Comparison of ENCODE assay signal across 8 mouse cellular contexts in the genomic region with DNA sequence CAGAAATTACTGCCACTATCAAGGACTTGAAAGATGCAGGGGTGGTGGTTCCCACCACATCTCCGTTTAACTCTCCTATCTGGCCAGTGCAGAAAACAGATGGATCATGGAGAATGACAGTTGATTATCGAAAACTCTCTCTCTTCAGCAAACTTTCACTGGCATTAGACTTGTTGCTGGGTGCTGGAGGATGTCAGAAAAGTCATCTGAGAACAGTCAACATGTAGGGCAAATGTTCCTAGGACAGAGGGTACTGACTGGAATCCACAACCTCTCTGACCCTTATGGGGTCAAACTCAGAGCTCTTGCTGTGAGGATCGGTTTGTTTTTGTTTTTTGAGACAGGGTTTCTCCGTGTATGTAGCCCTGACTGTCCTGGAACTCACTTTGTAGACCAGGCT. TPM values are rescaled to one million over a fixed set of nuclear protein-coding genes. Genes with fewer than 3 reads are reported as not detected.
DNase-seq lines count a peak whose midpoint lies in the region; ATAC-seq and TF ChIP-seq lines count a peak whose summit lies in the region.
"Not testable (repeated sequence)": the region's sequence is repeated elsewhere in the genome, so short reads cannot be mapped to it uniquely, and the experiment has no call there.

No protein-coding gene starts in this region.

- not testable (repeated sequence) for ATAC-seq in heart, embryonic 13.5 days (ENCODE audit: extremely low read depth, insufficient number of reproducible peaks, low FRiP score, low TSS enrichment); limb, embryonic 11.5 days (ENCODE audit: insufficient number of reproducible peaks, low FRiP score, low TSS enrichment, low read depth); lung, embryonic 14.5 days (ENCODE audit: insufficient read depth); midbrain, embryonic 16.5 days; stomach, embryonic 16.5 days (ENCODE audit: insufficient read depth, low FRiP score)

- DNase-seq in c-Kit-negative CD71-positive TER-119-positive erythroid progenitor cells, embryonic 14.5 days (ENCODE audit: low read depth, low spot score), result peak; percentile 44
- DNase-seq in forebrain, embryonic 10.5 days (ENCODE audit: extremely low spot score, low spot score); limb, embryonic 11.5 days (ENCODE audit: low spot score); lung, embryonic 14.5 days: not testable (repeated sequence)
- peak; percentile 26 for DNase-seq in induced T-regulatory cell, adult 2 months (ENCODE audit: low read depth)

- not testable (repeated sequence) for TF ChIP-seq CTCF in lung, embryonic 14.5 days (IDR thresholded peaks at IDR 0.05; ENCODE audit: low read depth)

- H3K4me2 ChIP-seq in heart, embryonic 13.5 days, result peak overlapping the region; percentile 75
- peak overlapping the region; percentile 67; the same call in 1 of the 2 replicates for H3K4me2 ChIP-seq in limb, embryonic 11.5 days (ENCODE audit: low read depth, severe bottlenecking)
- H3K4me2 ChIP-seq in lung, embryonic 14.5 days, result peak overlapping the region; percentile 81
- peak overlapping the region; percentile 72 for H3K4me2 ChIP-seq in midbrain, embryonic 16.5 days (ENCODE audit: low read length)
- H3K4me2 ChIP-seq in stomach, embryonic 16.5 days (ENCODE audit: low read depth, low read length), result 0 out of 2 replicates have a peak overlapping the region, but pooled peaks have one; percentile 66

- H3K27ac ChIP-seq in forebrain, embryonic 10.5 days, result peak overlapping the region; percentile 99
- H3K27ac ChIP-seq in heart, embryonic 13.5 days (replicated peaks), result peak overlapping the region; percentile 96
- not testable (repeated sequence) for H3K27ac ChIP-seq in limb, embryonic 11.5 days (replicated peaks; ENCODE audit: low read depth, low read length)
- peak overlapping the region; percentile 89 for H3K27ac ChIP-seq in lung, embryonic 14.5 days (ENCODE audit: low read depth)
- H3K27ac ChIP-seq in midbrain, embryonic 16.5 days (ENCODE audit: low read length), result peak overlapping the region; percentile 97
- H3K27ac ChIP-seq in stomach, embryonic 16.5 days (ENCODE audit: low read length), result peak overlapping the region; percentile 95

- not testable (repeated sequence) for H3K9me3 ChIP-seq in forebrain, embryonic 10.5 days; heart, embryonic 13.5 days; limb, embryonic 11.5 days (ENCODE audit: control insufficient read depth, low read length); lung, embryonic 14.5 days (ENCODE audit: low read depth, low read length); midbrain, embryonic 16.5 days (replicated peaks; ENCODE audit: control insufficient read depth, low read length, poor library complexity, severe bottlenecking); stomach, embryonic 16.5 days (replicated peaks; ENCODE audit: control insufficient read depth, low read length)

- peak overlapping the region; percentile 97 for H3K9ac ChIP-seq in heart, embryonic 13.5 days
- 0 out of 2 replicates have a peak overlapping the region, but pooled peaks have one; percentile 52 for H3K9ac ChIP-seq in limb, embryonic 11.5 days (ENCODE audit: low read length)
- H3K9ac ChIP-seq in lung, embryonic 14.5 days, result peak overlapping the region; percentile 96; the same call in 1 of the 2 replicates
- H3K9ac ChIP-seq in midbrain, embryonic 16.5 days (ENCODE audit: low read depth, low read length), result peak overlapping the region; percentile 100
- peak overlapping the region; percentile 81 for H3K9ac ChIP-seq in stomach, embryonic 16.5 days (ENCODE audit: low read length)

- H3K36me3 ChIP-seq in forebrain, embryonic 10.5 days (replicated peaks); heart, embryonic 13.5 days; limb, embryonic 11.5 days (ENCODE audit: control insufficient read depth, insufficient read depth, low read length); lung, embryonic 14.5 days (ENCODE audit: insufficient read depth); midbrain, embryonic 16.5 days (ENCODE audit: control insufficient read depth, insufficient read depth, low read length); stomach, embryonic 16.5 days (ENCODE audit: control insufficient read depth, insufficient read depth, low read length): not testable (repeated sequence)

- H3K4me1 ChIP-seq in forebrain, embryonic 10.5 days, result peaks cover 23% of the 10 kb centered on the region
- H3K4me1 ChIP-seq in heart, embryonic 13.5 days, result peaks cover 29% of the 10 kb centered on the region
- H3K4me1 ChIP-seq in limb, embryonic 11.5 days (ENCODE audit: control insufficient read depth, insufficient read depth, low read length), result not testable (repeated sequence)
- H3K4me1 ChIP-seq in lung, embryonic 14.5 days (ENCODE audit: insufficient read depth), result peaks cover 15% of the 10 kb centered on the region
- H3K4me1 ChIP-seq in midbrain, embryonic 16.5 days (ENCODE audit: control insufficient read depth, insufficient read depth, low read length), result peaks cover 19% of the 10 kb centered on the region
- peaks cover 18% of the 10 kb centered on the region for H3K4me1 ChIP-seq in stomach, embryonic 16.5 days (ENCODE audit: control insufficient read depth, insufficient read depth, low read length)

- WGBS in forebrain, embryonic 10.5 days, result 55% methylated on average over 4 of the region's 4 CpGs
- WGBS in heart, embryonic 13.5 days, result 38% methylated on average over 4 of the region's 4 CpGs
- WGBS in limb, embryonic 11.5 days, result 61% methylated on average over 4 of the region's 4 CpGs
- WGBS in lung, embryonic 14.5 days, result 34% methylated on average over 4 of the region's 4 CpGs
- 62% methylated on average over 4 of the region's 4 CpGs for WGBS in midbrain, embryonic 16.5 days
- 46% methylated on average over 4 of the region's 4 CpGs for WGBS in stomach, embryonic 16.5 days

- H3K4me3 ChIP-seq in forebrain, embryonic 10.5 days, result peak overlapping the region; percentile 77
- peak overlapping the region; percentile 94 for H3K4me3 ChIP-seq in heart, embryonic 13.5 days
- H3K4me3 ChIP-seq in limb, embryonic 11.5 days (ENCODE audit: low read depth, low read length), result peak overlapping the region; percentile 93; the same call in 1 of the 2 replicates
- peak overlapping the region; percentile 95 for H3K4me3 ChIP-seq in lung, embryonic 14.5 days (ENCODE audit: low read depth, low read length)
- not testable (repeated sequence) for H3K4me3 ChIP-seq in midbrain, embryonic 16.5 days (ENCODE audit: low read depth, low read length); stomach, embryonic 16.5 days (replicated peaks; ENCODE audit: low read length)

- H3K27me3 ChIP-seq in forebrain, embryonic 10.5 days (ENCODE audit: poor library complexity, severe bottlenecking); heart, embryonic 13.5 days (replicated peaks); limb, embryonic 11.5 days (ENCODE audit: control insufficient read depth, insufficient read depth, low read length); lung, embryonic 14.5 days (ENCODE audit: insufficient read depth, low read length); midbrain, embryonic 16.5 days (ENCODE audit: control insufficient read depth, insufficient read depth, low read depth, low read length); stomach, embryonic 16.5 days (ENCODE audit: control insufficient read depth, insufficient read depth, low read length): not testable (repeated sequence)

RNA-seq across cellular contexts. Expression of a gene that starts 0.9 kb away (rescaled TPM):
- 182 and 186 TPM in 2 replicates for polyA plus RNA-seq in forebrain, embryonic 10.5 days (2016; fragmentation: Nextera tagmentation; extraction: Ambion mirVana)
- polyA plus RNA-seq in heart, embryonic 13.5 days (2015; fragmentation: Nextera tagmentation; extraction: Ambion mirVana), result 143 and 144 TPM in 2 replicates
- 149 and 155 TPM in 2 replicates for polyA plus RNA-seq in limb, embryonic 11.5 days (2014; fragmentation: Nextera tagmentation; extraction: Ambion mirVana)
- 213 and 222 TPM in 2 replicates for polyA plus RNA-seq in lung, embryonic 14.5 days (2014; fragmentation: Nextera tagmentation; extraction: Ambion mirVana)
- 203 and 212 TPM in 2 replicates for polyA plus RNA-seq in midbrain, embryonic 16.5 days (2015; fragmentation: Nextera tagmentation; extraction: Ambion mirVana)
- 176 and 187 TPM in 2 replicates for polyA plus RNA-seq in stomach, embryonic 16.5 days (2015; fragmentation: Nextera tagmentation; extraction: Ambion mirVana)

RNA-seq across cellular contexts. Expression of a gene that starts 46.9 kb away (rescaled TPM):
- 7.7 and 11.7 TPM in 2 replicates for polyA plus RNA-seq in forebrain, embryonic 10.5 days (2016; fragmentation: Nextera tagmentation; extraction: Ambion mirVana)
- polyA plus RNA-seq in heart, embryonic 13.5 days (2015; fragmentation: Nextera tagmentation; extraction: Ambion mirVana), result 3.9 and 4.9 TPM in 2 replicates
- polyA plus RNA-seq in limb, embryonic 11.5 days (2014; fragmentation: Nextera tagmentation; extraction: Ambion mirVana), result 7.5 and 10.8 TPM in 2 replicates
- polyA plus RNA-seq in lung, embryonic 14.5 days (2014; fragmentation: Nextera tagmentation; extraction: Ambion mirVana), result 7.6 and 15.0 TPM in 2 replicates
- polyA plus RNA-seq in midbrain, embryonic 16.5 days (2015; fragmentation: Nextera tagmentation; extraction: Ambion mirVana), result 21.8 and 28.5 TPM in 2 replicates
- polyA plus RNA-seq in stomach, embryonic 16.5 days (2015; fragmentation: Nextera tagmentation; extraction: Ambion mirVana), result 5.8 and 7.0 TPM in 2 replicates

RNA-seq across cellular contexts. Expression of a gene that starts 58.8 kb away (rescaled TPM):
- polyA plus RNA-seq in forebrain, embryonic 10.5 days (2016; fragmentation: Nextera tagmentation; extraction: Ambion mirVana), result 6.1 and 6.7 TPM in 2 replicates
- 14.6 and 18.8 TPM in 2 replicates for polyA plus RNA-seq in heart, embryonic 13.5 days (2015; fragmentation: Nextera tagmentation; extraction: Ambion mirVana)
- polyA plus RNA-seq in limb, embryonic 11.5 days (2014; fragmentation: Nextera tagmentation; extraction: Ambion mirVana), result 4.1 and 4.4 TPM in 2 replicates
- 16.2 and 16.5 TPM in 2 replicates for polyA plus RNA-seq in lung, embryonic 14.5 days (2014; fragmentation: Nextera tagmentation; extraction: Ambion mirVana)
- polyA plus RNA-seq in midbrain, embryonic 16.5 days (2015; fragmentation: Nextera tagmentation; extraction: Ambion mirVana), result 9.2 and 14.1 TPM in 2 replicates
- 29.2 and 31.6 TPM in 2 replicates for polyA plus RNA-seq in stomach, embryonic 16.5 days (2015; fragmentation: Nextera tagmentation; extraction: Ambion mirVana)
